Mouse (Mus musculus): ENCODE results near the gene Klk1b4. TPM values are rescaled to one million over a fixed set of nuclear protein-coding genes. Genes with fewer than 3 reads are reported as not detected.

Klk1b4 gene
- total and polyA plus RNA-seq, 2 experiments from 2014 or later, result not detected

DNA sequence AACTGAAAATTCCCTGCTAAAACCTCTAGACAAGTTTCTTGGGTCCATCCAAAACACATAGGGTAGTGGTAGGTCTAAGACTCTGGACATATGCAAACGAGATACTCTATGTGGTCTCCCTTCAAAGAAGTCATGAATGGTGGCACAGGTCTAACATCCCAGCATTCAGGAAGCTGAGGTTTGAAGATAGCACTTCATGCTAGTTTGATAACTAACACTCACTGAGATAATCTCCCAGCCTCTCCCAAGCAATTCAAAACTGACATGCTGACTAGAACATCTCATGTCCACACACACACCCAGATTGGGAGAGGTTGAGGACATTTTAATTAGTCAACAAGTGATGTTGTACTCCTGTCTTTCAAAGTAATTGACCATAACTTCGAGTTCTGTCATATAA lies 32.7 kb downstream of the Klk1b4 start:
- no peak overlapping the region for H3K27ac ChIP-seq (ENCODE audit: low read depth)
- no peak overlapping the region for H3K9ac ChIP-seq (replicated peaks; ENCODE audit: low read depth, low read length)
- WGBS, result 36% methylated on average over 2 of the region's 2 CpGs
- DNase-seq (ENCODE audit: low spot score) (no peak), ATAC-seq (ENCODE audit: insufficient read depth, low read depth) (no peak)
- H3K36me3 ChIP-seq (replicated peaks; ENCODE audit: control insufficient read depth, insufficient read depth, low read length), result no peaks in the 10 kb centered on the region
- TF ChIP-seq EP300 (IDR thresholded peaks at IDR 0.05; ENCODE audit: low read depth) (no peak), CTCF (IDR thresholded peaks at IDR 0.05; ENCODE audit: low read depth) (no peak)
- no peaks in the 10 kb centered on the region for H3K9me3 ChIP-seq (replicated peaks; ENCODE audit: control insufficient read depth, low read length)
- H3K4me1 ChIP-seq (ENCODE audit: control insufficient read depth, insufficient read depth), result no peaks in the 10 kb centered on the region
- no peak overlapping the region for H3K4me2 ChIP-seq (ENCODE audit: low read depth, low read length)
- no peaks in the 10 kb centered on the region for H3K27me3 ChIP-seq (ENCODE audit: control insufficient read depth, insufficient read depth, low read length)
- no peak overlapping the region for H3K4me3 ChIP-seq (ENCODE audit: low read depth, low read length)

DNA sequence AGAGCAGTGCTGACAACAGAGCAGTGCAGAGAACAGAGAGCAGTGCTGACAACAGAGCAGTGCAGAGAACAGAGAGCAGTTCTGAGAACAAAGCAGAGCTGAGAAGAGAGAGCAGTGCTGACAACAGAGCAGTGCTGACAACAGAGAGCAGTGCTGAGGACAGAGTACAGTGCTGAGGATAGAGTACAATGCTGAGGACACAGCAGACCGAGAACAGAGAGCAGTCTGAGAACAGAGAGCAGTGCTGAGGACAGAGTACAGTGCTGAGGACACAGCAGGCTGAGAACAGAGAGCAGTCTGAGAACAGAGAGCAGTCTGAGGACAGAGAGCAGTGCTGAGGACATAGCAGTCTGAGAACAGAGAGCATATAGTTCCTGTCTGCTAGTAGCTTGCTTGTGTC lies 33.5 kb downstream of the Klk1b4 start:
- no peak overlapping the region for H3K4me3 ChIP-seq (ENCODE audit: low read depth, low read length)
- ATAC-seq (ENCODE audit: insufficient read depth, low read depth) (no peak), DNase-seq (ENCODE audit: low spot score) (no peak)
- H3K27me3 ChIP-seq (ENCODE audit: control insufficient read depth, insufficient read depth, low read length), result no peaks in the 10 kb centered on the region
- H3K27ac ChIP-seq (ENCODE audit: low read depth), result no peak overlapping the region
- no peak overlapping the region for H3K4me2 ChIP-seq (ENCODE audit: low read depth, low read length)
- peaks cover 2% of the 10 kb centered on the region; the same call in 1 of the 2 replicates for H3K4me1 ChIP-seq (ENCODE audit: control insufficient read depth, insufficient read depth)
- H3K9me3 ChIP-seq (replicated peaks; ENCODE audit: control insufficient read depth, low read length), result no peaks in the 10 kb centered on the region
- no peak for TF ChIP-seq EP300 (IDR thresholded peaks at IDR 0.05; ENCODE audit: low read depth)
- no peak overlapping the region for H3K9ac ChIP-seq (replicated peaks; ENCODE audit: low read depth, low read length)
- no peaks in the 10 kb centered on the region for H3K36me3 ChIP-seq (replicated peaks; ENCODE audit: control insufficient read depth, insufficient read depth, low read length)
- WGBS, result 24% methylated on average over 1 of the region's 1 CpGs

DNA sequence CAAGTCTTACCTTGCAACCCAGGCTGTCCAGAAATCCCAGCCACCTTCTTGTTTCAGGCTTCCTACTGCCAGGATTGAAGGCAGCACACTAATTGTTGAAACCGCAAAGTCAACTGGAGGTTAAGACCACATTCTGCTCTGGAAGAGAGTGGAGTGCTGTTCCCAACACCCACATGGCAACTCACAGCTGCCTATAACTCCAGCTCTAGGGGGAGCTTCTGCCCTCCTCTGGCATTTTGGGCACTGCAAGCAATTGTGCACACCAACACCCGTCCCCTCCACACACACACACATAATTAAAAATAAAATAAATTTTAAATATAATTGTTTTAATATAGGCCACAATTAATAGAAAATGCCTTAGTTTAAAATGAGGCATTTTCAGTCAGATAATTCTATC lies 33.9 kb downstream of the Klk1b4 start:
- Histone ChIP-seq H3K9me3 (replicated peaks; ENCODE audit: control insufficient read depth, low read length) (no peaks in the 10 kb centered on the region), H3K4me1 (ENCODE audit: control insufficient read depth, insufficient read depth) (peaks cover 4% of the 10 kb centered on the region; the same call in 1 of the 2 replicates), H3K27me3 (ENCODE audit: control insufficient read depth, insufficient read depth, low read length) (no peaks in the 10 kb centered on the region), H3K4me2 (ENCODE audit: low read depth, low read length) (no peak overlapping the region), H3K4me3 (ENCODE audit: low read depth, low read length) (no peak overlapping the region), H3K36me3 (replicated peaks; ENCODE audit: control insufficient read depth, insufficient read depth, low read length) (no peaks in the 10 kb centered on the region), H3K9ac (replicated peaks; ENCODE audit: low read depth, low read length) (no peak overlapping the region), H3K27ac (ENCODE audit: low read depth) (no peak overlapping the region)
- DNase-seq (ENCODE audit: low spot score) (no peak), ATAC-seq (ENCODE audit: insufficient read depth, low read depth) (no peak)
- 0 out of 2 replicates have a peak, but pooled peaks have one; percentile 12 for TF ChIP-seq CTCF (IDR thresholded peaks at IDR 0.05; ENCODE audit: low read depth)
- no peak for TF ChIP-seq EP300 (IDR thresholded peaks at IDR 0.05; ENCODE audit: low read depth)
- WGBS, result 49% methylated on average over 2 of the region's 2 CpGs

DNA sequence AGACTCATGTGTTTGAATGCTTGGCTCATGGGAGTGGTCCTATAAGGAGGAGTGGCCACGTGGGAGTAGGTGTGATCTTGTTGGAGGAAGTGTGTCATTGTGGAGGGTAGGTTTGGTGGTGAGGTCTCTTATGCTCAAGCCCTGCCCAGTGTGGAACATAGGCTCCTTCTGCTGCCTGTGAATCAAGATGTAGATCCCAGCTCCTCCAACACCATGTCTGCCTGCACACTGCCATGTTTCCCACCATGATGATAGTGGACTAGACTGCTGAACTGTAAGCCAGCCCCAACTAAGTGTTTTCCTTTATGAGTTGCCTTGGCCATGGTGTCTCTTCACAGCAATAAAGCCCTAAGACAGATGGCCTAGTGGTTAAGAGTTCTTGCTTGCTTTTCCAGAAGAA lies 36.8 kb downstream of the Klk1b4 start:
- Histone ChIP-seq H3K27ac (ENCODE audit: low read depth) (no peak overlapping the region), H3K4me3 (ENCODE audit: low read depth, low read length) (no peak overlapping the region), H3K27me3 (ENCODE audit: control insufficient read depth, insufficient read depth, low read length) (no peaks in the 10 kb centered on the region), H3K9me3 (replicated peaks; ENCODE audit: control insufficient read depth, low read length) (no peaks in the 10 kb centered on the region), H3K4me1 (ENCODE audit: control insufficient read depth, insufficient read depth) (peaks cover 12% of the 10 kb centered on the region), H3K9ac (replicated peaks; ENCODE audit: low read depth, low read length) (no peak overlapping the region), H3K4me2 (ENCODE audit: low read depth, low read length) (no peak overlapping the region), H3K36me3 (replicated peaks; ENCODE audit: control insufficient read depth, insufficient read depth, low read length) (peaks cover 12% of the 10 kb centered on the region)
- ATAC-seq (ENCODE audit: insufficient read depth, low read depth) (no peak), DNase-seq (ENCODE audit: low spot score) (no peak)
- no peak for TF ChIP-seq EP300 (IDR thresholded peaks at IDR 0.05; ENCODE audit: low read depth)
- WGBS, result 50% methylated on average over 1 of the region's 1 CpGs

DNA sequence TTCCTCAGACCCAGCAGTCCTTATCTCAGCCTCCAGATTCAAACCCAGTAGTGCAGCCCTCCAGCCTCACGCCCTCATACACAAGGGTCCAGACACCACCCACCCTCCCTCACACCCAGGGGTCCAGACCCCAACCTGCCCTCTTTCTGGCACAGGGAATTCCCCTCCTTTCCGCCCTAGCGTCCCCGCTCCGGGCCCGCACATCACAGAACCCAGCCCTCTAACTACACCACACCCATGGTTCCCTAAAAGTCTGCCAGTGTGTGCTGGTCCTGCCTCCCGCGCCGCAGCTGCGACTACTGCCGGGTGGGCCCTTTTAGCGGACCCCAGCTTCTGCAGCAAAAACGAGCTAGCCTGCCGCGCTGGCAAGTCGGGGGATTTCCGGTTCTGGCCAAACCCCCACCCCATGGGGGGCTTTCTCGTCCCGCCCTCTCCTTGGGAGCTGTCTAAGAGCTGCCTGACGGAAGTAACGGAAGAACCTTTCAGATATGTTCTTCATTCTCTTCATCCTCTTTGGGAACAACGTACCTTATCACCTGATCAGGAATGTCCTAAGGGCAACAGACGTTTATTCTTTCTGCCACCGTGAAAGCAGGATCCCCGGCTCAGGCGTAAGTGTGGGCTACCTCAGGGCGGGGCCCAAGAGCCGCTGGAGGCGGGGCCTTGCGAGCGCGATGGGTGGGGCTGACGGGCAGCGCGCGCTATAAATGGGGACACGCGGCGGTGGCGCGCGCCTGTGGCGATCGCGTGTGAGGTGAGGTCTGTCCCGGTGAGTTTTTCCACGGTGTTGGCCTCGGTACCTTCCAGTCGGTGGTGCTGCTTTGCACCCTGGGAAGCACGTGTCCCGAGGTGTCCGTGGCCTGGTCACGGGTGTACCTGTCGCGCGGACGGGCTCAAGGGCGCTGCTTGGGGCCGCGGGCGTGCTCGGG lies 39.1 kb downstream of the Klk1b4 start, which contains the start of the genes 1700028J19Rik and 2410002F23Rik:
TSS of gene 1700028J19Rik (minus strand) at position 641 of the 929 bp plus-strand sequence.
TSS of gene 2410002F23Rik (plus strand) at position 668 of the 929 bp plus-strand sequence.
- DNase-seq (ENCODE audit: low spot score), result peak; percentile 88
- Histone ChIP-seq H3K36me3 (replicated peaks; ENCODE audit: control insufficient read depth, insufficient read depth, low read length) (peaks cover 31% of the 10 kb centered on the region), H3K27me3 (ENCODE audit: control insufficient read depth, insufficient read depth, low read length) (no peaks in the 10 kb centered on the region), H3K4me1 (ENCODE audit: control insufficient read depth, insufficient read depth) (peaks cover 12% of the 10 kb centered on the region), H3K27ac (ENCODE audit: low read depth) (peak within 1 kb of the TSS; percentile 87), H3K4me3 (ENCODE audit: low read depth, low read length) (peak within 1 kb of the TSS; percentile 72), H3K4me2 (ENCODE audit: low read depth, low read length) (peak within 1 kb of the TSS; percentile 88), H3K9ac (replicated peaks; ENCODE audit: low read depth, low read length) (peak within 1 kb of the TSS; percentile 97), H3K9me3 (replicated peaks; ENCODE audit: control insufficient read depth, low read length) (no peaks in the 10 kb centered on the region)
- peak; percentile 91 for ATAC-seq (ENCODE audit: insufficient read depth, low read depth)
- WGBS, result under 1% methylated on average over 62 of the region's 62 CpGs
- no peak for TF ChIP-seq CTCF (IDR thresholded peaks at IDR 0.05; ENCODE audit: low read depth)
- TF ChIP-seq EP300 (IDR thresholded peaks at IDR 0.05; ENCODE audit: low read depth), result peak; percentile 96
